Mouse (Mus musculus) urinary bladder, postnatal 14 days (tissue): ENCODE data around the gene Fuca1.
"Not testable (repeated sequence)": the region's sequence is repeated elsewhere in the genome, so short reads cannot be mapped to it uniquely, and the experiment has no call there.

Experiments used
- DNase-seq: peaks from one replicate; pipeline ENCODE4 v3.0.0; 2021; ENCODE audit warnings: low spot score

Gene Fuca1

DNA sequence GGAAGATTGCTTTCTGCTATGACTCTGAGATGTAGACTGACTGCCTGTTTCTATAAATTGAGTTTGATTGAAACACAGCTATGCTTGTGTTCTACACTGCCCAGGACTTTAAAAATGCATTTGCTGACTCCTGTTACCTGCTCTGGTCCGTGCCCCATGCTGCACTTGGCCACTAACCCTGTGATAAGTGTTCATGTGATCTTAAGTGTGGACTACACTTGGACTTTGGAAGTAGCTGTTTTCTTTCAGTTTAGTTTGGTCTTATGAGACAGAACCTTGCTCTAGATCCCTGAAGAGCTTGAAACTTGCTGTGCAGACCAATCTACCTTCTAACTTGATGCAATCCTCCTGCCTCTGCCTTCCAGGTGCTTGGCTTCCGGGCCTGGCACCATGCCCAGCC lies 3.9 kb downstream of the Fuca1 start:
- DNase-seq: no peak

DNA sequence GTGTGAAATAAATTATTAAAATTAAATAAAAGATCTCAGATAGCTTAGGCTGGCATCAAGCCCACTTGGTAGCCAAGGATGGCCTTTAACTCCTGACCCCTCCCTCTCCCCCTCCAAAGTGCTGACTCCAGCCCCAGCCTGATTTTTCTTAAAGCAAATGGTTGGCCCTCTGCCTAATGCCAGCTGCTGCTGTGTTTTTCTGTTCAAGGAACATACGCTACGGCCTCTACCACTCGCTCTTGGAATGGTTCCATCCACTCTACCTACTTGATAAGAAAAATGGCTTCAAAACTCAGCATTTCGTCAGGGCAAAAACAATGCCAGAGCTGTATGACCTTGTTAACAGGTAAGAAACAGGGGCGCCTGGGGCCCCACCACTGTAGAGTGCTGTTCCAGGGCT lies 4.8 kb downstream of the Fuca1 start:
- no peak for DNase-seq

DNA sequence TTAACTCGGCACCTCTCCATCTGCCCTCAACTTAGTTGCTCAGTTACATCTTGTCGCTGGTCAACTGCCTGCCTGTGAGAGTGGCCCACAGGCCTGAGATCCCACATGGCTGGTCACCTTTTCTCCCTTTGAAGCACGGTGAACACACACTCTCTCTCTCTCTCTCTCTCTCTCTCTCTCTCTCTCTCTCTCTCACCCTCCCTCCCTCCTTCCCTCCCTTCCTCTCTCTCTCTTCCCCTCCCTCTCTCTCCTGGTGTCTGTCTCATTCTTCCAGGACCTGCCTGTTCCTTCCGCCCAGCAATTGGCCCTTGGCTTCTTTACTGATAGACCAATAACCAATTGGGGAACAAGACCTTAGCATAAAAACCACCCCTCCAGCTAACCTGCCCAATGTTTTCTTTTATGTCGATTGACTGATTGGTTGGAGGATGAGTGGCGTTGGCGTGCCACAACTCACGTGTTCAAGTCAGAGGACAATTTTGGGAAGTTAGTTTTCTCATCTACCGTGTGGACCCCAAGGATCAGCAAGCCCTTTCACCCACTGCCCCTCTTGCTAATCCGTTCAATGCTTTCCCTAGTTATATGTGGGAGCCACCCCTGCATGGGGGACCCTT lies 5.8 kb downstream of the Fuca1 start:
- no peak for DNase-seq

DNA sequence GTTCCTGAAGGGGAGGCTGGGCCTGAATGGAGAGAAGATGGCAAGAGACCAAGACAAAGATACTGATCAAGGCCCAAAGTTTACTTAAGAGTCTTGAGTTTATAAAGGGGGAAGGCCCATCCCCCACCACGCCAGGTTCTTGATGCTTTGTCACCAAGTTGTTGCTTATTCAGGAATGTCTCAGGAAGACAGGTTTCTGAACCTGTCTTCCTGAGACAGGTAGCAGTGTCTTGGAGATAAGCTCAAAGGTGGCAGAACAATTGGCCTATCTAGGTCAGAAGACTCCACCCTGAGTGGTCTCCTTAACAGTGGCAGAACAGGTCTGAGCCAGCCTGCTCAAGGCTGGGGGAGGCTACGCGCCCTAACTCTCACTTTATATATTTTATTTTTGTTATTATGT lies 6.3 kb downstream of the Fuca1 start:
- DNase-seq: no peak

DNA sequence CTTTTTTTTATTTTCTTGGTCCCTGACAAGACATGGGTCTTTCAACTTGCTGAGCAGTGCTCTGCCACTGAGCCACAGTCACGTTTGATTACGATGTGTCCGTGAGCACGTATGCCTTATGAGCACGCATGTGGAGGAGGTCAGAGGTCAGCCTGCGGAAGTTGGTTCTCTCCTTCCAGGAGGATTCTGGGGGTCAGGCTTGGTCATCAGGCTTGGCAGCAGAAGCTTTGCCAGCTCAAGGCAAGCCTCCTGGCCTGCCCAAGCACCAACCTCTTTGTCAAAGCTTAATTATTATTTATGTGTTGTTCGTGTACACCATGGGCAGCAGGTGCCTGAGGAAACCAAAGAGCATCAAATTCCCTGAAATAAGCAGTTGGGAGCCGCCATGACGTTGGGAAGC lies 7.8 kb downstream of the Fuca1 start:
- DNase-seq: no peak

DNA sequence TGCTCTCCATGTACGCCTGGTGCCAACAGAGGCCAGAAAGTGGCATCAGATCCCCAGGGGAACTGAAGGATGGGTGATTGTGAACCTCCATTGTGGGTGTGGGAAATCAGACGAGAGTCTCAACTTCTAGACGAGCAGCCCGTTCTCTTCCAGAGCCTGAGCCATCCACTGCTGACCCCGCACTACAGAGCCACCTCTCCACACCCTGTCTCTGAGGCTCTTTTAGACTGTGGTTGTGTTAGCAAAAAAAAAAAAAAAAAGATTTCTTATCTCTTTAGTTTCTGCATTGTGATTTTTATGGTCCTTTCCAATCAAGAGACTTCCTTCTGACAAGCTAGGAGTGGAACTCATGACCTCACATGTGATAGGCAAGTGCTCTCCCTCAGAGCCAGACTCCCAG lies 8.9 kb downstream of the Fuca1 start:
- DNase-seq: no peak

DNA sequence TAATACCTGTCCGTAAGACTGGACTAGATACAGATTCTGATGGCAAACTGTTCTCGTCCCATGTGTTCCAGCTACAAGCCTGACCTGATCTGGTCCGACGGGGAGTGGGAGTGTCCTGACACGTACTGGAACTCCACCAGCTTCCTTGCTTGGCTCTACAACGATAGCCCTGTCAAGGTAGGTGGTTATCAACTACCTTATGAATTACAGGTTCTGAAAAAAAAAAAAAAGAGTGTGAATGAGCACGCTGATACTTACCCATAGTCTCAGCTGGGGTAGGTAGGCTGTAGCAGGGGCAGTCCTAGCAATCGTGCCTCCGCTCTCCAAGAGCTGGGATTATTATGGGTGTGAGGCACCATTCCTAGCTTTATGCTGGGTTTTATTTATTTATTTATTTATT lies 9.3 kb downstream of the Fuca1 start:
- no peak for DNase-seq

DNA sequence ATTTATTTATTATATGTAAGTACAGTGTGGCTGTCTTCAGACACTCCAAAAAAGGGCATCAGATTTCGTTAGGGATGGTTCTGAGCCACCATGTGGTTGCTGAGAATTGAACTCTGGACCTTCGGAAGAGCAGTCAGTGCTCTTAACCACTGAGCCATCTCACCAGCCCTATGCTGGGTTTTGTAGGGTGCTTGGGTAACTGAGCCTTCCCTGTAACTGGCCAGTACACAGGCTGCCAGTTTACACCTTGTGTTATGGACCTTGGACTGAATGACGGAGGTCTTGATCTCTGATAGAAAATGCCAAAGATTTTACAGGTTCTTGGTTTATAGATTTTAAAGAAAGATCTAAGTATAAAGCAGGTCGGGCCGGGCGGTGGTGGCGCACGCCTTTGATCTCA lies 9.7 kb downstream of the Fuca1 start:
- DNase-seq: no peak

DNA sequence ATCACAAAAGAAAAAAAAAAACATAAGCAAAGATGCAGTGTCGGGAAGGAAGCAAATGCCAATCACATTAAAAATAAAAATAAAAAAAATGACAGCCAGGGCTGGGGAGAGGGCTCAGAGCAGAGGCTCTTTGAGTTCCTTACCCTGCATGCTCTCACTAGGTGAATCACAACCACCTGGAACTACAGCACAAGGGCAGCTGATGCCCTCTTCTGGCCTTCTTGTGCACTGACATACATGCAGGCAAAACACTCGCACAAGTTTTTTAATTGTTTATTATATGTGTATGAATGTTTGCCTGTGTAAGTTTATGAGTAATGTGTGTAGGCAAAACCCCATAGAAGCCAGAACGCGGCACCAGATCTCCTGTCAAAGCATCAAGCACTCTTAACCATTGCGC lies 11.3 kb downstream of the Fuca1 start:
- no peak for DNase-seq

DNA sequence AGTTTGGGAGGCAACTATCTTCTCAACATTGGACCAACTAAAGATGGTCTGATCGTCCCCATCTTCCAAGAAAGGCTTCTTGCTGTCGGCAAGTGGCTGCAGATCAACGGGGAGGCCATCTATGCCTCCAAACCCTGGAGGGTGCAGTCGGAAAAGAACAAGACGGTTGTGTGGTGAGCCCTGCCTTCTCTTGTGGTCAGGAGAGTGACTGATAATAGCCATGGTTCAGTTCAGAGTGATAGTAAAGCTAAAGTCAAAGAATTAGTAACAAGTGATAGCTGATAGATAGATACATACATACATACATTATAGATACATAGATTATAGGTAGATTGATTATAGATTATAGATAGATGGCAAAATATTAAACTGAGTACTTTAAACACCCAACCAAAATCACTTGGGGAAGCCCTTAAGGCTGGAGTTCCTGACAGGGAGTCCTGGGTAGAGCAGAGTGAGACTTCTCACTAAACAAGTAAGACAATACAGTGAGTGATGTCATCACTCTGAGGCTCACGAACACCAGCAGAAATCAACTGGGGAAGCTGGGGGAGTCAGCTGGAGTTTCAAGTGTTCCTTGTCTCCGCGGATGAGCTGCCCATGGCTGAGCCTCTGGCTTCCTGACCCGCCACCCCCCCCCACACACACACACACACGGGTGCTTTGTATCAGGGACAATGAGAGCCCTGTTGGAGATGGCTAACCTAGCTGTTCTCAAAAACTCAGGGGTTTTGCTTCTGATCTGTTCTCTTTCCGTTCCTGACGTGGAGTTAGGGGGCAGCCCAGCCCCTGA lies 14.4 kb downstream of the Fuca1 start:
- no peak for DNase-seq

DNA sequence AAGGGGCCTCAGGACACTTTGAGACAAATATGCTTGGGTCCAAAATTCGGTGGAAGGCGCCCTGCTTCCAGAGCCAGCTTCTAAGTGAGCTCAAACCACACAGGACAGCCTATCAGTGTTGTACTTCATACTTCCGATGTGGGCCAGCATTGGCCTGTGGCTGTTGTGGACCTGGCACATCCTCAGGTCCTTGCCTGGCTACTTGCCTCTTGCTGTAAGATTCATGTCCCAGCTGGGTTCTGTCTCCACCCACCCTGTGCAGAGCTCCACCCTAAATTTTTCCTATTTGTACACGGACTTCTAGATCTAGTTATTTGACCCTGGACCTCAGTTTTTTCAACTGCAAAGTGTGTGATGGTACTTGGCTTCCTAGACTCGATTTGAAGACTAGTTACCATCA lies 15.0 kb downstream of the Fuca1 start:
- DNase-seq: peak; percentile 58

DNA sequence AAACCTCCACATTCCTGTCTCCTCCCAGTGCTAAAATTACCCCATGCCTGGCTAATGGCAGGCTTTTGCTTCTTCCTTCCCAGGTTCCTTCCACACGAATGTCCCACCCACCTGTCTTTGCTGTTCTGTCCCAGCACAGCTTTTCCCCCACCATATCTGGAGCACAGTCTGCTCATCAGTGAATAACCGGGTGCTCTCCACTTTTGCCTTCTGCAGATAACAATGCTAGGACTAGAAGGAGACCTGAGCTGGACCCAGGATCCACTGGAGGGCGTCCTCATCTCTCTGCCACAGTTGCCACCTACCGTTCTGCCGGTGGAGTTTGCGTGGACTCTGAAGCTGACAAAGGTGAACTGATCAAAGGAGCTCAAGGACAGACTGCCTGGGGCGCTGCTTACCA lies 18.3 kb downstream of the Fuca1 start:
- no peak for DNase-seq

DNA sequence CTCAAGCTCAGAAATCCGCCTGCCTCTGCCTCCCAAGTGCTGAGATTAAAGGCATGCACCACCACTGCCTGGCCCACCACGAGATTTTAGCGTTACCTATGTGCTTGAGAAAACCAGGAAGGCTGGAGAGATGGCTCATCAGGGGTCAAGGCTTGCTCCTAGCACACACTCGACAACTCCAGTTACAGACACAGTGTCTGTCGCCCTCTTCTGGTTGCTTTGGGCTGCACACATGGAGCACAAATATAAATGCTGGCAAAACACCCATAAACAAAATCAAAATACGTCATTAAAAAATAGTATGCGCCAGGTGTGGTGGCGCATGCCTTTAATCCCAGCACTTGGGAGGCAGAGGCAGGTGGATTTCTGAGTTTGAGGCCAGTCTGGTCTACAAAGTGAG lies 20.5 kb downstream of the Fuca1 start:
- not testable (repeated sequence) for DNase-seq

DNA sequence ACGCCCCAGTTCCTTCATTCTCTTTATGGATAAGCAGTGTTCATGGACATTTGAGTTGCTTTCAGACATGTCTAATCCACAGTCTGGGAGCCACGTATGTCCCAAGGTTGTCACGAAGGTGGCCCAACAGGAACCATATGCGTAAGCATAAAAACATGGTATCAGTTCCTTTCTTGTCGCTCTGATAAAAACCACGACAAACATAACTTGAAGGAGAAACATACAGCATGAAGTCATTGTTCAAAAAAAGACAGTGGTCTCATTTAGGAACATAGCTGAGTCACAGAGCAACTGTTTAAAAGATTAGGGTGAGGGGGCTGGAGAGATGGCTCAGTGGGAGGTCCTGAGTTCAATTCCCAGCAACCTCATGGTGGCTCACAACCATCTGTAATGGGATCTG lies 21.7 kb downstream of the Fuca1 start:
- DNase-seq: no peak

DNA sequence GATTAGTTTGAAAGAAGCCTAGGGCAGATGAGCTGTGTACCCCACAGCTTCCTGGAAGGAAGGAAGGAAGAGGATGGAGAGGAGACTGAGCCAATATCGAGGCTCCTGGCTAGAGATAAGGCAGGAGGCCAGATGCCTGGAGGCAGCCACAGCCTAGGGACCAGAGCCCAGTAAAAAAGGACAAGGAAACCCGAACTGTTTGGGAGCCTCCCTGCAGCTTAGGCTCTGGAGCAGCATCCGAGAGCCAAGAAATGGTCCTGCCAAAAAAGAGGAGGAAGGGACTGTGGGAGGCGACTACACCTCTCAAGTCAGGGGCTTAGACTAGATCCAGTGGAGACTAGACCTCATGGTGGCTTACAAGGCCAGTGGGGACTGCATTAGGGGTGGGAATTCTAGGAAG lies 22.9 kb downstream of the Fuca1 start:
- DNase-seq: no peak

DNA sequence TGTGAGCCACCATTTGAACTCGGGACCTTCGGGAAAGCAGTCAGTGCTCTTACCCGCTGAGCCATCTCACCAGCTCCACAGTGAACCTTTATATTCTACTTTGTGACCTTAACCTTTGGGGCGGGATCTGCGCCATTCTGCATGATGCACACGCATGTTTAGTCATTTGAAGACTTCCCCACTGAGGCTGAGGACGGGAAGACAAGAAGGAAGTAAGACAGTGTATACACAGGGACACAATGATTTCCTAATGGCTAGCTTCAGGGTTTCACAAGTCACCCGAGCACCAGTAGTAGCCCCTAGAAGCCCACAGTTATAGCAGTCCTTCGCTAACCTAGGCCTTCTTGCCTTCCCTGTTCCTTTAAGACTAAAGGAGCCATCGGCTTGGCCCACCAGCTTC lies 25.2 kb downstream of the Fuca1 start:
- no peak for DNase-seq

DNA sequence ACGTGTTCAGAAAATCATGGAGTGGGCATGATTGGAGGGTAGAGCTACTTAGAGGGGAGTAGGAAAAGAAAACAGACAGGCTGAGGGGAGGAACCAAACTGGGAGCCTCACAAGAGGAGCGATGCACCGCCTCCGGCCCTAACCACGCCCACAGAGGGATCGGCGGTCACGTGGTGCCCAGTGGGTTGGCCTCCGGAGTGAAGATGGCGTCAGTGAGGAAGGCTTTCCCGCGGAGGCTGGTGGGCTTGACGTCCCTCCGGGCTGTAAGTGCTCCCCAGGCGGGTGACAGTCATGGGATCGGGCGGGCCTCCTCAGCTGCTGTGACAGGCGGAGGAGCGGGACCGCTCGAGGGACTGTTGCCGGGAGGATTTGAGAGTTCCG lies 25.7 kb downstream of the Fuca1 start, which contains the start of gene Hmgcl:
Gene Hmgcl (plus strand): TSS at position 171 of the 381 bp plus-strand sequence.
- peak; percentile 97 for DNase-seq

DNA sequence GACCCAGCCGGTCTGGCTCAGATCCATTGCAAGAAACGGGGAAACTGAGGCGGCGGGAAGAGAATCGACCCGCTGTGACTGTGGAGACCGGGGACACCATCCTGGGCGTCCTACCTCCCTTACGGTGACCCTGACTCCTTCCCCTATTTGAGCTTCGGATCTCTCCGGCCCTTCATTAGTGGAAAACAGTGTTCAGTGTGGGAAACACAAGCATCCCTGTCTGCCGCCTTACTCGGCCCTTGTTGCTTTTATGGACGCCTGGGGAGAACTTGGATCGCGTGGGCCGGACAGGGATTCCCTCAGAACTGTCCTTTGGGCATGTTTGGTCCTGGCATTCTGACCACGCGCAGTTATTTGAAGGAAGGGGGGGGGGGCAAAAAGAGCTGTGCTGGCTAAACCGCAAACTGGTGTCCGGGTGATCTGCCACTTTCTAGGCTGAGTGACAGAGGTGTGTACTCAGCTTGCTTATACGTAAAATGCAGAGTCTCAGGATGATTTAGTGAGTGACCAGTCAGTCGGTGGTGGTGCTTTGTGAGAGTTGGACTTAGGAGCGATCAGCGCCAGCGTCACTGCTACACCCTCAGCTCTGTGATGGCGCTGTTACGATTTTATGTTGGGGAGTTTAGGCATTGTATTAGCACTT lies 26.2 kb downstream of the Fuca1 start:
- DNase-seq: no peak

DNA sequence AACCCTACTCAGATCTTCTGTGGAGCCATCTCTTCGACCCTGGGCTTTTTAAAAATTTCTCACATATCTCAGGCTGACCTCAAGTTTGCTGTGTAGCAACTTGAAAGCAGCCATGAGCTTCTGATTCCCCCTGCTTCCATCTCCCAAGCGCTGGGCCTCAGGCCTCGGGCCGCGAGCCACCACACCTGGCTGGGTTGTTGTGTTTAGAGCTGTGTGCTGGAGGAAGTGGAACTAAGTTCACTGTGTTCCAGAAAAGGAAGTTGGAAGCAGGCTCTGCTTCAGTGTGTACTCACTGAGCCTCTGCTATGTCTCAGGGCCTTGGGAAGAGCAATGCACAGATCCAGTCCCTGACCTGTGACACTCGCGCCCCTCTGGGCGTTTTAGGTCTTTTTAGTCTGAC lies 27.6 kb downstream of the Fuca1 start:
- DNase-seq: no peak

DNA sequence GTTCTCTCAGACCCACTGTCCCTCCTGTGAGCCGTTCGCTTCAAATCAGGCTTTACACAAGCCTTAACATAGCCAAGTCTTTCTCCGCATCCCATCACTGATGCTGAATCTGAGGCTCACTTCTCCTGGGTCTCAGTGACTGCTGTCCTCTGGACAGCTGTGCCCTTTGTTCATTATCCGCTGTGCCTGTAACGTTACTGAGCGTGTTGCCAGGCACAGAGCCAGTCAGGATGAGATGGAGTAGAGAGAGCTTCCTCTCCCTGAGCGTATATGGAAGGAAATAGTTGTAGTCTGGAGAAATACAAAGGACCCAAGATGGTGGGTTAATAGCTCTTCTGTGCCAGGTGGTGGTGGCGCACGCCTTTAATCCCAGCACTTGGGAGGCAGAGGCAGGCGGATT lies 28.9 kb downstream of the Fuca1 start:
- DNase-seq: no peak

DNA sequence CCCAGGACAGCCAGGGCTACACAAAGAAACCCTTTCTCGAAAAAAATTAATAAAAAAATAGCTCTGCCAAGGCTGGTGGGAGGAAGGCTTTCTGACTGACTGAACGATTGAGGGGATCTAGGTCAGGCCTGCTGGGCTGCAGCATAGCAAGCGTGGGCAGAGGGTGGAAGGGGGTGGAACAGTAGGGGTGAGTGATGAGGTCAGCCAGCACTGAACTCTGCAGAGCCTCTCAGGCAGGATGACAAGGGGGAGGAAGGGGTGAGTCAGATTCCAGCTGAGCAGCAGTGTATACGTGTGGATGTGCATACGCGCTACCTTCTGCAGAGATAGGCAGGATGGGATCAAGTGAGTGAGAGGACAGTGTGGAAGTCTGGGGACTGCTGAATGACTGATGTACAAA lies 29.4 kb downstream of the Fuca1 start:
- DNase-seq: no peak

DNA sequence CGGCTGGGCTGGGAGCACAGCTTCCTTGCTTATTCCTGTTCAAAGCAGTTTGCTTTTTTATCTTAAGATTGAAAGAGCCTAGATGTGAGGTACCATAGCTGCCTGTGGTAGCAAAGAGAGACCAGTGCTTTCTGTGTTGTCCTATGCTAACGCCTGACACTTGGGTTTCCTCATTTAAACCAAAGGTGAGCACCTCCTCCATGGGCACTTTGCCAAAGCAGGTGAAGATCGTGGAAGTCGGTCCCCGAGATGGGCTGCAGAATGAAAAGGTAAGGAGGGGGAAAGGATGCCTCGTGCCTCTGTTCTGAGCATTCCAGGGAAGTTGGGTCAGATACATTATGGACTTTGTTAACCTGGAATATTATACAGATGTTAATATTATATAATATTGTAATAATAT lies 29.8 kb downstream of the Fuca1 start:
- DNase-seq: no peak

DNA sequence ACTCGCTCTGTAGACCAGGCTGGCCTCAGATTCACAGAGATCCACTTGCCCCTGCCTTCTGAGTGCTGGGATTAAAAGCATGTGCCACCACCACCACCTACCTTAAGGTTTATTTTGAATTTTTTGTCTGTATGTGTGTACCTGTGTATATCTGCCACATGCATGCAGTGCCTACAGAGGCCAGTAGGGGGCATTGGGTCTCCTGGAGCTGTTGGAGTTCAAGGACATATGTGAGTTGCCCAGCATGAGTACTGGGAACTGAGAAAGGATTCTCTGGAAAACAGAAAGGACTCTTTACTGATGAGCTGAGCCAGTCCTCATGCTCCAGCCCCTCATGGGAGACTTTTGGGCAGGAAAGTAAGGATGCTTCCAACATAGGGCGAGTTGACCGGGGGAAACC lies 31.0 kb downstream of the Fuca1 start:
- no peak for DNase-seq

DNA sequence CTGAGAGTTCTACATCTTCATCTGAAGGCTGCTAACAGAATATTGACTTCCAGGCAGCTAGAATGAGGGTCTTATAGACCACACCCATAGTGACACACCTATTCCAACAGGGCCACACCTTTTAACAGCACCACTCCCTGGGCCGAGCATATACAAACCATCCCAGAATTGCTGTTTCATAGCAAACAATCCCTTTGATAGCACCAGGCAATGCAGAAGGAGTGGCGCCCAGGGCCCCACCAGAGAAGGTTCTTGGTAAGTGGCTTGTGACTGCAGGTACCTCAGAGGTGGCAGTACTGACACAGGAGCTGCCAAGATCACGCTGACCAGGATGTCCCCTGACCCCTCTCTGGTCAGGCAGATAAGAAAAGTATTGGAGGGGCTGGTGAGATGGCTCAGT lies 32.6 kb downstream of the Fuca1 start:
- no peak for DNase-seq
